Mouse (Mus musculus) bone marrow macrophage, adult 2 months (primary cell): Measurements from ENCODE around the gene Gm3327. TPM values are rescaled to one million over a fixed set of nuclear protein-coding genes. Genes with fewer than 3 reads are reported as not detected.
"Not testable (repeated sequence)": the region's sequence is repeated elsewhere in the genome, so short reads cannot be mapped to it uniquely, and the experiment has no call there.

Experiments
- H3K27ac ChIP-seq: 2 replicates; pipeline ENCODE4 v1.5.1; 2012; ENCODE audit warnings: low read depth, low read length; ENCODE audit not compliant: insufficient read depth
- H3K4me1 ChIP-seq: 2 replicates; pipeline ENCODE4 v1.6.1; 2012; ENCODE audit warnings: low read length; ENCODE audit not compliant: control insufficient read depth, insufficient read depth
- H3K4me3 ChIP-seq: 2 replicates; pipeline ENCODE4 v1.5.1; 2012; ENCODE audit warnings: mild to moderate bottlenecking, low read length, moderate library complexity; ENCODE audit not compliant: insufficient read depth
- CTCF ChIP-seq: IDR thresholded peaks from 2 replicates; pipeline ENCODE4 v1.5.1; 2012; ENCODE audit warnings: low read depth, mild to moderate bottlenecking, low read length, moderate library complexity
- POLR2A ChIP-seq: IDR thresholded peaks from 2 replicates; pipeline ENCODE4 v1.6.1; 2012; ENCODE audit warnings: mild to moderate bottlenecking, low read depth, low read length, borderline replicate concordance
- polyA plus RNA-seq: library from polyadenylated mRNA; stranded (reverse); fragments of >200 nt; gene quantifications from 2 replicates; pipeline ENCODE4 v1.2.4, GENCODE M21; 2012; ENCODE audit not compliant: missing spikeins, insufficient read depth, insufficient read length

The Gm3327 gene
- not detected in 2 replicates for polyA plus RNA-seq

DNA sequence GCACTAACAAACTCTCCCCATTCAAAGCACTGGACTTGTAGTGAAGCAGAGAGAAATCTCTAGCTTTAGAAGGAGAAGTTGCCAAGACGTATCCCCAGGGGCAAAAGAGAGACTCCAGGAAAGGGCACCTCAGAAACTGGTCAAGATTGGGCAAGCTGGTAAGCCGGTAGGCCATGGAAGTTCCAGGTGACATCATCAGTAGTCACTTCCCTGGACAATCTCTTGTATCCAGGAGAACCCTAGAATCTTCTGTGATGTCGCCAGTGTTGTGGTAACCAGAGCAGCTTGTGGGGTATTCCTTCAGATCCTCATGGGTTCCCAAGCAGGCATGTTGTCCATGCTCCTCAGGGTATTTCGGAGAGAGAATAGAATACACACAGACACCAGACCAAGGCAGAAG, at the start of gene Gm3327:
TSS of gene Gm3327 (plus strand) at position 301 of the 400 bp plus-strand sequence.
- not testable (repeated sequence) for H3K27ac ChIP-seq, H3K4me1 ChIP-seq

DNA sequence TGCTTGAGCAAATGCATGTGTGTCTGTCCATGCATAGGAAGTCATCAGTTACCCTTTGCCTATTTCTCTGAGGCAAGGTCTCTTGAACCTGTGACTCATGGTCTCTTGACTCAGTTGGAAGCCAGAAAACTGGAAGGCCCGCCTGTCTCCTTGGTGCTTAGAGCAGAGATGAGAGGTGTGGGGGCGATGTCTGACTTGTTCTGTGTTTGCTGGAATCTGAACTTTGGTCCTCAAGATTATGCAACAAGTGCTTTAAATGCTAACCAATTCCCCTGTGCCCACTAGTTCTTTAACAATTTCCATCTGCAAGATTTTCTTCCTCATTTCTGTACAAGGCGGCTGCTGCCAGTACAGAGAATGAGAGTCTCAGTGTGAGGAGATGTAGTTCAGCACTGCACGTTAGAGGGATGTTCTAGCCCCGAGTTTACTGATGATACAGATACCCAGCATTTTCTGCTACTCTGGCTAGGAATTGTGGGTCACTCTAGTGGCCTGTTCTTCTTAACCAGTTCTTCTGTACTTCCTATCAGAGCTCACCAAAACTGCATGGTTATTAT, 45.8 kb upstream of the Gm3327 start:
- H3K27ac ChIP-seq, H3K4me3 ChIP-seq, H3K4me1 ChIP-seq: not testable (repeated sequence)

More for the DNA sequence above, at the start of gene Gm3327:
- not testable (repeated sequence) for H3K4me3 ChIP-seq

DNA sequence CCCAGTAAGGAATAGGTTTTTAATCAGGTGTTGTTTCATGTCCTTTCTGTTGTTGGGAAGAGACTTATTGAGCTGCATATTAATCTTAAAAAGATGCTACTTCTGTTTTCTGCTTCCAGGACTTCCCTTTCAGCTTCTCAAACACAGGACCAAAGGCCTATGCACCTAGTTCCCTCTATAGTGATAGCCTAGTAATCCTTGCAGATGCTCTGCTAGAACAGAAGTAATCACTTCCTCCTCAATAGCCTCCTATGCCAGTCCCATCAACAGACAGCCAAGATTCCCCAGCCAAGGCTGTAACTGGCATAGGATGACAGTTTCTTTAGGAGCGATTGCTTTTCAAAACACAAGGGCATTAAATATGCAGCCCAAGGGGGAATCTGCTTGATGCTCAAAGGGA, 37.1 kb upstream of the Gm3327 start:
- not testable (repeated sequence) for H3K27ac ChIP-seq, H3K4me3 ChIP-seq, H3K4me1 ChIP-seq

DNA sequence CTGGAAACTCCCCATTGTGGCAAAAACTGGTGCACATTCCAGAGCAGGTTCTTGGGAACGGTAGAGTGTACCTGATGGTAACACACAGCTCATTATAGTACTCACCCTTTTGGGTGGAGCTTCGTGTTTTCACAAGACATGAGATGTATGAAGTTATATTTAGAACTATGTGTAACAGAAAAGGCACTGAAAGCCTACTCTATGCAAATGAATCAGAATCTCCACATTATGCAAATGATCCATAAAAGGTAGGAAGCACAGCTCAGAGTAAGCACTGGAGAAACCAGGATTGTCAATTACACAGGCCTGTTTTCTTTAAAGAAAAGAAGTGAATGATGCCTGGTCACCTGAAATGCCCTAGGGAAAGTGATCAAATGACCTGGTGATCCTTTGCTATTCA, 36.1 kb upstream of the Gm3327 start:
- H3K4me1 ChIP-seq, H3K4me3 ChIP-seq, H3K27ac ChIP-seq: not testable (repeated sequence)

DNA sequence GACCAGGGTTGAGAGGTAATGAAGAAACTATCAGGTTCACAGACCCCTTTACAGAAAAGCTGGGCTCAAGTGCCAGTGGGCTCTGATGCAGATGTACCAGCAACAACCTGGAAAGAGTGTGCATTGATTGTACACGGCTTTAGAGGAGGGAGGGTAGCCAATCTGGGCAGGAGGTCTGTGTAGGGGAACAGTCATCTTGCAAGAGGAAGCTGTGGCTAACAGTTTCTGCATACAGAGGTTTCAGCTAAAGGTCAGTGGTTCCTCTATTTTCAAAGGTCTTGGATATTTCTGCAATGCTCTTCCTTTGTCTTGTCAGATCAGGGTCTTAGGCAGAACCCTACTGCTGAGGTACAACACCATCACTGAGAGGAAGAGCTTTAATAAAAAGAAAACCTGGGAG, 32.1 kb upstream of the Gm3327 start:
- H3K4me1 ChIP-seq, H3K4me3 ChIP-seq, H3K27ac ChIP-seq: not testable (repeated sequence)

DNA sequence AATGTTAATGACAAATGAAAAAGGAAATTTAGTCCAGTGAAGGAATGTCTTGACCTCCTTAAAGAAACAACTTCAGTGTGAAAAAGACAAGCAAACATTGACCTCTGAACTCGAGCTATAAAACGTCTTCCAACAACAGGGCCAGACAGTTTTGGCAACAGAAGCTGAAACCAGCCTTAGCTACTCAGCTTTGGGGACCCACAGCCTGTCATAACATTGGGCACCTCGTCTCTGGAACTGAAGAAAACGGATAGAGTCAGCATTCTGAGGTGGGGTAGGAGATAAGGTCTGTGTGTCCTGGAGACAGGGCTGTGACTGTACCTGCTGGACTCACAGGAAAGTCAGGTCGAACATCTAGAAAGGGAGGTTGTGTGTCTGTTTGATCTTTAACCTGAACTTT, 29.2 kb upstream of the Gm3327 start:
- not testable (repeated sequence) for H3K4me3 ChIP-seq, H3K4me1 ChIP-seq

DNA sequence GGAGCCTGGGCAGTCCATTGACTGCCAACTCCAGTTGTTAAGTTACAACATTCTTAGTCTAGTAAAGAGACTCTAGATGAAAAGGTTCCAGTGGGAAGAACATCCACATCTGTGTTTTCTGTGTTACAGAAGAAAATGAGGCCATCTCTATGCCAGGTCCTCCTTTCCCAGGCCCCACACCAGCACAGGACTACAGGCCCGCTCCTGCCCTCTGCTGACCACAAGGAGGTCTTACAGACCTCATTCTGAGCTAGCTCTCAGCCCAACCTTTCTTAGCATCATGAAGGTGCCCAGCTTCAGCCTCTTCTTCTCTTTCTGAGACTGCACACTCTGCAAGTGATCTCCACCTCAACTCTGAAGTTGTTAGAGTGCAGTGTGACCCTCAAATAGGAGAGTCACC, 23.6 kb upstream of the Gm3327 start:
- not testable (repeated sequence) for H3K27ac ChIP-seq, H3K4me1 ChIP-seq, H3K4me3 ChIP-seq

More for the DNA sequence above, 29.2 kb upstream of the Gm3327 start:
- not testable (repeated sequence) for H3K27ac ChIP-seq

DNA sequence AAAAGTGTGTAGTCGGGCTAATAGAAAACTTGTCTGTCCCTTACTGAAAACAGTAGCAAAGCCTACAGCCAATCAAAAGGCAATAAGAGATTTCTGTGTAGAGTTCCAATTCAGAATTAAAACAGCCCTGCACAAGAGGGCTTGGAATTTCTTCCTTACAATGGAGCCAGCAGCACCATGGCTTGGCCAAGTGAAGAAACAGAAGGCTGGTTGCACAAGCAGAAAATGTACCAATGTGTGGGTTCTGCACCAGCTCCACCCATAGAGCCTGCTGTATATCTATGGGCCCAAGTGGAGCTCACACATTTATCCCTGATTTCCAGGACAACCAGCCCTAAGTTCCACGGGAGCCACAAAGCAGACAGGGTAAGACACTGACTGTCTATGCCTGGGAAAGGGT, 21.3 kb upstream of the Gm3327 start, which contains the start of gene Ear2:
TSS of gene Ear2 (plus strand) at position 301 of the 400 bp plus-strand sequence.
- H3K4me3 ChIP-seq, H3K4me1 ChIP-seq, H3K27ac ChIP-seq: not testable (repeated sequence)

DNA sequence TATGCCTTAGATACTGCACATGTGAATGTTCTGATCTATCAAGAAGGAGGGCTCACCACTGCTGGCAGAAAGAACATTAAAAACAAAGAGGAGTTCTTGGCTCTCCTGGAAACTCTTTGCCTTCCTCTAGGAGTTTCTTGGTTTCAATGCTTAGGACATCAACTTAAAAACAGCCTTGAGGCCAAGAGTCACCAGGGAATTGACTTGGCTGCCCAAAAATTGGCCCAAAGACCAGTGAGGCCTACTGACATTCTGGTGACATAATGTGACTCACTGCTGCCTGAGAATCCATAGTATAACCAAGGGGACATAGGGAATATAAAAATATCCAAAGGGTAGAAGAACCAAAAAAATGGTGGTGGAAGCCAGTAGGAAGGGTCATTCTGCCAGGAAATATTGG, 12.7 kb upstream of the Gm3327 start:
- Histone ChIP-seq H3K27ac (no peak overlapping the region), H3K4me3 (no peak overlapping the region), H3K4me1 (no peaks in the 10 kb centered on the region)
- TF ChIP-seq POLR2A = no peak
- TF ChIP-seq CTCF = no peak

Other genes with a start within 250 kb of the Gm3327 start
- not detected in 2 replicates for gene Ear1, start 248.3 kb upstream of the Gm3327 start, polyA plus RNA-seq
- not detected in 2 replicates for gene Ear10, start 200.3 kb upstream of the Gm3327 start, polyA plus RNA-seq
- gene Gm8113, start 198.5 kb upstream of the Gm3327 start, polyA plus RNA-seq = not detected in 2 replicates
- gene Ang5, start 166.8 kb upstream of the Gm3327 start, polyA plus RNA-seq = not detected in 2 replicates
- not detected in 2 replicates for gene Ang6, start 121.6 kb upstream of the Gm3327 start, polyA plus RNA-seq
- not detected in 2 replicates for gene Ear2, start 21.2 kb upstream of the Gm3327 start, polyA plus RNA-seq
- gene Gm8212, start 73.8 kb downstream of the Gm3327 start, polyA plus RNA-seq = not detected in 2 replicates
- not detected in 2 replicates for gene 4930503E14Rik, start 89.4 kb downstream of the Gm3327 start, polyA plus RNA-seq
- gene Gm8220, start 161.7 kb downstream of the Gm3327 start, polyA plus RNA-seq = not detected in 2 replicates
- not detected in 2 replicates for gene Gm5930, start 214.7 kb downstream of the Gm3327 start, polyA plus RNA-seq
- gene Gm8229, start 241.5 kb downstream of the Gm3327 start, polyA plus RNA-seq = not detected in 2 replicates